Mouse (Mus musculus) NIH3T3 (cell line): Measurements from ENCODE around the gene Slc30a3.
"Not testable (repeated sequence)": the region's sequence is repeated elsewhere in the genome, so short reads cannot be mapped to it uniquely, and the experiment has no call there.

Source experiments
- DNase-seq: peaks from one replicate; pipeline ENCODE4 v3.0.0-alpha.2; 2012; ENCODE audit warnings: low read depth

Gene Slc30a3

DNA sequence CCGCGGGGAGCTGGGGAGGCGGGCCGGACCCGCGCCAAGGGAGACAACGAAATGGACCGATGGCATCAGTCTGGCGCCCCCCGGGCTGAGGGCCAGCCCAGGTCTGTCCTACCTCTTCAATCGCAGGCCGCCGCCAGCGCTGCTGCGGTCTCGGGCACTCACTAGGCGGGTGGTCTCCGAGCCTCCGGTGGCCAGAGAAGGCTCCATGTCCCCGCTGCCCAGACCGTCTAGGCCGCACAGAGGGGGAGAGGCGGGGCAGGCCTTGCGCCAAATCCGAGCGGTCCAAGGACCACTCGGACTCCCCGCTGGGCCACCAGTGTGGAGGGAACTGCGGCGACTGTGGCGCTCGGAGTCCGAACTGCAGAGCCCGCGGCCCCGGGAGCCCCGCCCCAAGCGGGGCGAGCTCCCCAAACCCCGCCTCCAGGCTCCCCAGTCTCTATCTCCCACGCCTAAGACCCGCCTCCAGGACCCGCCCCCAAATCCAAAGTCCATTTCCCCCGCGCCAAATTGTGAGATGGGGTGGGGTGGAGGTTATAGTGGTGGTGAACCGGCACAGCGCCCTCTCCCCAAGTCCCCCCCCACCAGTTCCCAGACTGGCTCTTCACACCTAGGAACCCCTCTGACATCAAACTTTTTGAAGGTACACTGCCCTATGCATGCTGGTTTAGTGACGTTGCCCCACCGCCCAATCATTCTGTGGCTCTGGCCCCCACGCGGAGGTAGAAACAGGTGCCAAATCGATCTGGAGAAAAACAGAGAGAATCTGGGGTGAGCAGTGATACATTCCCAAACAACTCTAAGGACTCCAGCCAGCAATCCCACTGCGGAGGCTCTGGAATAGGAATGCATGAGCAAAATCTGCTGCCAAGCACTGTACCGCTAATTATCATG is 14.6 kb downstream of the Slc30a3 start:
- peak; percentile 80 for DNase-seq

DNA sequence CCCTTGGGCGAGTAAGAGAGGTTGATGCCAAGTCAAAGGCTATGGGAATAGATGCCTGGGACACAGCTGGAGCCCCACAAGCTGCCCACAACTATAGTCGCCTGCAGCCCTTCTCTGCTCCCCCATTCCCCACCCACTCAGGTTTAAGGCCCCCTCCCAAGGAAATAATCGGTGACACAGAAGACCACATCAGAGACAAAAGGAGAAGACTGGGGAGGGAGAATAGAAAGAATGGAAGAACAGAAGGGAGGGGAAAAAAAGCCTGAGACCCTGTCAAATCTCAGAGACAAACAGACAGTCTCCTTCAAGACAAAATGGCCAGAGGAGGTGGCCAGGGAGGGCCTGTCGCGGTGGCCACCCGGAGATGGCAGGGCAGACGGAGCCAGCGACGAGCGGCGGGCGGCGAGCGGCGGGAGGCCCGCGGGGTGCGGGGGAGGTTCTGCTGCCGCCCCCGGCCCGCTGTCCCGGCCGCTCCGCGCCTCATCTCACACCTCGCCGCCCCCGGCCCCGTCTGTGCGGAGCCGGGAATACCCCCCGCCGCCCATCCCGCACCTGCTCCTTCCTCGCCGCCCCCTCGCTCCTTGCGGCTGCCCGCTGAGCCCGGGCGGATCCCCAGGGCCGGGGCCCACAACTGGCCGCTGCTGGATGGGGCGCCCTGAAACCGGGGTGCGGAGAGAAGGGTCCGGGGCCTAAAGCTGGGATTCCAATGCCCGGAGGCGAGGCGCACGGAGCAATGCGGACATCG is 15.6 kb downstream of the Slc30a3 start:
- no peak for DNase-seq

- DNase-seq, result peak; percentile 85
These were observed 20.9 kb downstream of the Slc30a3 start for GRCm38 (mm10) chr5:31087131-31087530.

DNA sequence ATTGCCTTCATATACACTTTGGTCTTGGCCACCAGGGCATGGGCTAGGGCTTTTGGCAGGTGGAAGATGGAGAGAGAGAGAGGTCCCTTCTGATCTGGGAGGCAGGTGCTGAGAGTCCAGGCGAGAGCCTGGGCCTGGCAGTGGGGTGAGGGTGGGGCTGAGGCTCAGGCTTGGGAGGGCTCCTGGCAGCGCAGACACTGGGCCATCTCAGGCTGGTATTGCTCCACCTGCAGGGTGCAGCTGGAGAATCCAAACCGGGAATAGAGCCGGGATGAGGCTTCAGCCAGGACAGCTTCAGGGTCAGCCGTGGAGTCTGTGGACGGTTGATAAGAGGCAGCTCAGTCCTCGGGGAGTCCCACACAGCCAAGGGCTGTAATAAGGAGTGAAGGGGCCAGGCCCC is 21.4 kb downstream of the Slc30a3 start:
- peak; percentile 61 for DNase-seq

- DNase-seq, result no peak
These were observed 24.1 kb downstream of the Slc30a3 start for GRCm38 (mm10) chr5:31083949-31084348.

DNA sequence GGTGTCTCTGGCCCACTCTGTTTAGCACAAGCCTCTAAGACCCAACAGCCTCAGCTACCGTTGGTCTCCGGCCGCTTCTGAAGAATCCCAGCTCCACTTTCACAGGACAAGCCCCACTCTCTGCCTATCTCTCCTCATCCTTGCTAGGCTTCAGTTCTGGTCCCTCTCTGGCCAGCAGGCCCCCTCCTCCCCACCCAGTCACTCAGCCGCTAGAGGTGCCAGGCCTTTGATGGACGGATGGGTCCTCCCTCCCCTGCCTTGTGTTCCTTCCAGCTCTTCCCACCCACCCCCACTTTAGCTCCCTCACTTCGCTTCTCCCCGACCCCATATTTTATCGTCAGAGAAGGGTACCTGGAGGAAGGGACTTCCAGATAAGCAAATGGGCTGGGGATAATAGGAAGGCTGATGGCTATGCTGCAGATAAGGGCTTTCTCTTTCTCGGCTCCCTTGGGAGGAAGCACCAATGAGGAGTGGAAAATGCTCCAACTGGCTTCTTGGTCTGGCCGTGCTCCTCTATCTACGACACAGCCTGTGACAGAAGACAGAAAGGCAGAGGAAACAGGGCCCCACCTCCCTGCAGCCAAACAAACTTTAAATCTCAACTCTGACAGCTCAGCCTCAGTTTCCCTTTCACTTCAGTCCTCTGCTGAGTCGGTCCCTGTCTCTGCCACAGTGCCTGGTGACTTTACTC is 25.0 kb downstream of the Slc30a3 start:
- no peak for DNase-seq

DNA sequence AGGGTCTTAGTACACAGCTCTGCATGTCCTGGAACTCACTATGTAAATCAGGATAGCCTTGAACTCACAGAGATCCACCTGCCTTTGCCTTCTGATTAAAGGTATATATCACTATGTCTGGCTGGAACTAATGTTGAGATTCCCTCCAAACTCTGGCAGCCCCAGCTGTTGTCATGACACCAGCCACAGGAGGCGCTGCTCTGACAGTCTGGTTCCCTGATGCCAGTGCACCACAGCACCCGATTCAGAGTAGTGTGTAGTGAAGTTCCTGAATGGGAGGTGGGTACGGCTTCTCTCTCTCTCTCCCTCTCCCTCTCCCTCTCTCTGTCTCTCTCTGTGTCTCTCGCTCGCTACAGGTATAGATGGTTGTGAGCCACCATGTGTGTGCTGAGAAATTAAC is 25.7 kb downstream of the Slc30a3 start:
- DNase-seq, result peak; percentile 44

GRCm38 (mm10) chr5:31081386-31081785 is 26.7 kb downstream of the Slc30a3 start:
- peak; percentile 57 for DNase-seq

GRCm38 (mm10) chr5:31080795-31081164 is 27.3 kb downstream of the Slc30a3 start:
- DNase-seq, result no peak

DNA sequence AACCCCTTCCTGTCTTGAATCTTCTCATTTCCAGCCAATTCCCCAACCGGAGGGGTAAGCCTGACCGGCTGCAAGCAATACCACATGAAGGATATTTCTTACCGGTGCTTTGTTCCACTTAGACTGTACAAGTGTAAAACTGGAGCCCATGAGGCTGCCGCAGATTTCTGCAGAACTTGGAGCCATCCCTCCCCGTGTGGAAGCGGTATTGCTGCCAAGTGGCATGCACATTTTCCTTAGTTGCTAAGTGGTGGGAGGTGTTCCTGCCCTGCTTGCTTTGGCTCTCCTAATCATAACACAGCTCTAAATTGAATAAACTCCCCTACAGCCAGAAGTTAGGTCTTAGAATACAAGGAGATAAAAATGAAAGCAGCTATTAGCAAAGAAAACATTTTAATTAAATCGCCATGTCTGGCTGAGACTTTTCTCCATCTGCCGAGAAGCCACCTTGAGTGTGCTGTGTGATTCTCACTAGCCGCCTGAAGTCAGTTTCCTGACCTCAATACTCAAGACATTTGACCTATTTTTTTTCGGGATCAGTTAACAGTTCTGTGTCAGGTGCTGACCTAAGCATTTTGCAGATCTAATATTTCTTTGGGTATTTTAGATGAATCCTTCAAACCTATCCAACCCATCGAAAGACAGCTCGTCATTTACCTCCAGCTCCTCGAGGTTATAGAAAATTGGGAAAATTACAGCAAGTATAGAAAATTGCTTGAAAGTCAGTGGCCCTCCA is 27.8 kb downstream of the Slc30a3 start:
- DNase-seq, result peak; percentile 56

DNA sequence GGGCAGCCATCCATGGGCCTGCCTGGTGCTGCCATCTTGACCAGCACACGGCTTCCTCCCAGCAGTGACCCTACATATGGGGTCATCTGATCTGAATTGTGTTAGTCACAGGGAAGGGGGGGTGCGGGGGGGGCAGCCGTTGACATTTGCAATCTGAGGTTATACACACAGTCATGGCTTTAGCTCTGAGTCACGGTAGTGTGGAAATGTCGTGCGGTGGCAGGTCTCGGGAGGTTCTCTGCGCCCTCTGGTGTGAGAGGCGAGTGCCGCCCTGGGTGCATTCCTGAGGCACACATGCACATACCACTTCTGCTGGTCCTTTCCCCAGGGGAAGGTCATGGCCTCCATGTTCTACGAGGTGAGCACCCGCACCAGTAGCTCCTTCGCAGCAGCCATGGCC is 31.7 kb downstream of the Slc30a3 start:
- DNase-seq, result peak; percentile 46

GRCm38 (mm10) chr5:31073176-31073575 is 34.9 kb downstream of the Slc30a3 start:
- no peak for DNase-seq

DNA sequence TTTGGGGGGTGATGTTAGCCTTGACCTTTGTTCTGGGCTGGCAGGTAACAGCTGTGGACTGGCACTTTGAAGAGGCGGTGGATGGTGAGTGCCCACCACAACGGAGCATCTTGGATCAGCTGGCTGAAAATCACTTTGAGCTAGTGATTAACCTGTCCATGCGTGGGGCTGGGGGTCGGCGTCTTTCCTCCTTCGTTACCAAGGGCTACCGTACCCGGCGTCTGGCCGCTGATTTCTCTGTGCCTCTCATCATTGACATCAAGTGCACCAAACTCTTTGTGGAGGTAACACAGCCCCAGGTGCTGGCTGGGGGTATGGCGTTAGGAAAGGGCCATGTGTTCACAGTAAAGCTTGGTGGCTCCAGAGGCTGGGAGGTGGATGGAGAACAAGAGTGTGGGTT is 36.2 kb downstream of the Slc30a3 start:
- DNase-seq, result no peak

DNA sequence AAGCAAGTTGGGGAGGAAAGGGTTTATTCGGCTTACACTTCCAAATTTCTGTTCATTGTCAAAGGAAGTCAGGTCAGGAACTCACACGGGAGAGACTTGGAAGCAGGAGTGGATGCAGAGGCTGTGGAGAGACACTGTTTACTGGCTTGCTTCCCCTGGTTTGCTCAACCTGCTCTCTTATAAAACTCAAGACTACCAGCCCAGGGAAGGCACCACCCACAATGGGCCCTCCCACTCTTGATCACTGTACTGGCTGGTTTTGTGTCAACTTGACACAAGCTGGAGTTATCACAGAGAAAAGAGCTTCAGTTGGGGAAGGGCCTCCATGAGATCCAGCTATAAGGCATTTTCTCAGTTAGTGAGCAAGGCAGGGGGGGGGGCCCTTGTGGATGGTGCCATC is 37.0 kb downstream of the Slc30a3 start:
- no peak for DNase-seq

DNA sequence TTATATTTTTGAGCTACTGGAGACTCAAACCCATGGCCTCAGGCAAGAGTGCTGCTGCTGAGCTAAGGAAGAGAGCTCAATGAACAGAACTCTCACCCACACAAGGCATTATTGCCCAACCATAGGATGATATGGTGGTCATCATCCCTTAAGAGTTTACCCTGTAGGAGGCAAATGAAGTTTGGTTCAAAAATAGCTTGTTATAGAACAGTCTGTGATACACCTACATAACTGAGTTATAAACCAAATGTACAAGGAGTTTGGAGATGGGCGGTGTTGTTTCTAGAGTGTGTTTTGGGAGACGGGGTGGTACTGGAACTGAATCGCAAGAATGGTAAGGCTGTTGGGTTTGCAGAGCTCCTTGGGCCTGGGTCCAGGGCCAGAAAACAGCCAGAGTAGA is 38.2 kb downstream of the Slc30a3 start:
- no peak for DNase-seq

- DNase-seq, result peak; percentile 18
These were observed 52.6 kb downstream of the Slc30a3 start for GRCm38 (mm10) chr5:31055216-31056140.

DNA sequence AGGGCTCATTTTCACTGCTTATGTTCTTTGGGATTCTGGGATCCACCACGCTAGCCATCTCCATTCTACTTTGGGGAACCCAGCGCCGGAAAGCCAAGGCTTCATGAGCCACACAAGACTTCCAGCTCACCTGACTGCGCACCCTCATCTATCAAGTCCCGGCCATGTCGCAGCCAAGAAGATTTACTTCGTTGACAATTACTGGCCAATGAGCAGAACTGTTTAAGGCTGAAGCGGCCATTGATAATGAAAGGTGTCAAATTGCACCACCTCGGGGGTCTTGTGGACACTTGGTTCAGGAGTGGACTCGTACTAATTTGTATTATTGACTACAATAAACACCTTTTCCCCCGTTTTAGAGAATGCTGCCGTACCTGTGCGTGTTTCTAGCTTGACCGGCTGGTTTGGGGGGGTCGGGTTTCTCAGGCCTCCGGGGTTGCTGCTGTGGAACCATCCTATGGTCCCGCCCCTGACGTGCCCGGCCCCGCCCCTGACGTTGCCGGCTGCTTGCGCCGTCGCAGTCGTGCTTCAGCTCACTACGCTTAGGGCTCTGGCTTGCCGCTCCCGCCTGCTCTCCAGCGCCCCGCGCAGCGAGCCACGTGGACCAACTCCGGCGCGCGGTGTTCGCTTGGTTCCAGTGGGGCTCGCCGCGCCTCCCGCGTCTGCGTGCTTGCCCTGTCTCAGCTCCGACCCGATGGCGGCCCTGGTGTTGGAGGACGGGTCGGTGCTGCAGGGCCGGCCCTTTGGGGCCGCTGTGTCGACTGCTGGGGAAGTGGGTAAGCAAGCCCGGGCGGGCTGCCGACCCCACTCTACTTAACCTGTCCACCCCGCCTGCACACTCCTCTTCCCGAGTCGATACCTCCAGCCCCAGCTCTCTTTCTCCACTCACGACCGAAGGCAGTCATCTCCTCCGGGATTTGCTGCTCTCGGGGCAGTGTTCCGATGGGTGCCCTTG is 53.5 kb downstream of the Slc30a3 start, which contains the start of gene Cad:
Cad (plus strand) TSS at position 520 of the 955 bp plus-strand sequence.
- DNase-seq, result peak; percentile 96

- not testable (repeated sequence) for DNase-seq
These were observed 54.3 kb downstream of the Slc30a3 start for GRCm38 (mm10) chr5:31053728-31054127.

- peak; percentile 17 for DNase-seq
These were observed 57.6 kb downstream of the Slc30a3 start for GRCm38 (mm10) chr5:31050427-31050826.
